Mouse (Mus musculus): ENCODE results near the gene Cdk5.

Gene Cdk5

DNA sequence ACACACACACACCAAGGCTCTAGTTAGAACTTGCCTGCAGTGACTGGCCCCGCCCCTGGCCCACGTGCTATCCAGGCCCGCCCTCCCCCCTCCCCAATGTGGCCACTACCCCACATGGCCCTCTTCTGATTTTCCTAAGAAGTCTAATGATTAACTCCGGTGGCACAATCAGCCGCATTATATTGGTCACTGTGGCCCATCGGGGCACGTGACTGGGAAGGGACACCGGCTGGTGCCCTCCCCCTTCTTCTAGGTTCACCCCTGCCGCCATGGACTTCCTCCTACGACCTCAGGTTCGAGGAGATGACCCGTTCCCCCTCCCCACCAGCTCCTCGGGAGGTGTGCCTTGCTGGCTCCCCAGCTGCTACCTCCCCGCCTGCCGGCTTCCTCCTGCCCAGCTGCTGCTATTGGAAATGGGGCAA lies 4.7 kb upstream of the Cdk5 start:
- DNase-seq (ENCODE audit: low spot score): peak; percentile 49

DNA sequence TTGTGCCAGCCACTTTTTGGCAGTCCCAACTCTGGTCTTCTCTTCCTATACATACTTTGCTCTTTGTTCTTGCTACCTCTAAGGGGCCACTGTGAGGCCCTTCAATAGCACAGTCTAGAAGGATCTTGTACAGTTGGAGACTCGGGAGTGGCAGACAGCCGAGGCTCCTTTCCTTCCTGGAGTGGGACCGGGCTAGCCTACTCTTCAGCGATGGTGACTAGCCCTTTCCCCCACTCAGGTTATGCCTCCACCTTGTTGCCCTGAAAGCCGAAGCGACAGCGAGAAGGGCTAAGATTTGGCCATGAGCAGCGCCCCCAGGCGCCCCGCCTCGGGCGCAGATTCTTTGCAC lies 3.9 kb upstream of the Cdk5 start:
- DNase-seq (ENCODE audit: low spot score): no peak

DNA sequence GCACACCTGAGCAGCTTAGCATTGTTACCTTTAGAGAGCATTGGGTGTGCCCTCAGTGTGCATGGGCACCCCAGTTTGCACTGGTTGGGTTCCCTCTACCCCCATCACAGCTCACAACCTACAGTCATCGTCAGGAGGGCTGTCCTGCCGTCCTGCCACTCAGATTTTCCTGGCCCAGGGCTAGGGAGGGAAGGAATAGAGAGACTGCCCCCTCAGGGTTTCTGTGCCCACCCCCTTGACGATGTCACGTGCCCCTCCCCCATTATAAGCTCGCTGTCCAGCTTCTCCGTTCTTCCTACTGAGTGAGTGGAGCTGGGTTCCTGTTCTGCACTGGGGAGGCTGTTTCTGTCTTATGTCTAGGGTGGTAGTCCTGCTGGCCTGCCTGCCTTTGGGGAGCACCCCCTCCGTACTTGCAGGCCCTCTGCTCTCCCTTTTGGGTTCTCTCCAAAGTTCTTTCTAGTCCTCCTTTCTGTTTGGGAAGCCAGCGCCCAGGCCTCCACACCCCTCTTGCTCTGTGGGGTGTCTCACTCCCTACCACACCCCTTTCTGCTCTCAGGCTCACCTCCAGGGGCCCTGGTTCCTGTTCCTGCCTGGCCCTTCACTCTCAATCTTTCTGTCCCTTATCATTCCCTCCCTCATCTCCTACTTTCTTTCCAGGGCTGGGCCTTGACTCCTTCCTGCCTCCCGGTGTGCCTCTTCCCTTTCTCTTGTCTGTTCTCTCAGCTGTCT lies 3.4 kb upstream of the Cdk5 start:
- DNase-seq (ENCODE audit: low spot score): no peak

DNA sequence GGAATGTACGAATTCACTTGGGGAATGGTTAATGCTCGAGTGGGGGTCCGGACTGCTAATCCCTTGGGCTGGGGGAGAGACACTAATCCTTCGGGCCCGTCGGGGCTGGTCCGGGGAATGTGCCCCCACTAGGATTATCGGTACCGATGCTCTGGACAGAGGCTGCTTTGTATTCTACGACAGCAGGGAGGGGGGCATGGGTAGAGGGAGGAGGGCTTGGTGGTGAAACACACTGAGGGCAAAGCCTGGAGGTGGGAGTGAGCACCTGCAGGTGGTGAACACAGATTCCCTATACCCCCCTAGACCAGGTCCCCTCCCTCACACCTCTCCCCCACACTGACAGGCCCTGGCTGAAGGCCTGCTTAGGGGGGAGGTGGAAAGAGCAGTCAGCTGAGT lies 2.7 kb upstream of the Cdk5 start:
- no peak for DNase-seq (ENCODE audit: low spot score)

DNA sequence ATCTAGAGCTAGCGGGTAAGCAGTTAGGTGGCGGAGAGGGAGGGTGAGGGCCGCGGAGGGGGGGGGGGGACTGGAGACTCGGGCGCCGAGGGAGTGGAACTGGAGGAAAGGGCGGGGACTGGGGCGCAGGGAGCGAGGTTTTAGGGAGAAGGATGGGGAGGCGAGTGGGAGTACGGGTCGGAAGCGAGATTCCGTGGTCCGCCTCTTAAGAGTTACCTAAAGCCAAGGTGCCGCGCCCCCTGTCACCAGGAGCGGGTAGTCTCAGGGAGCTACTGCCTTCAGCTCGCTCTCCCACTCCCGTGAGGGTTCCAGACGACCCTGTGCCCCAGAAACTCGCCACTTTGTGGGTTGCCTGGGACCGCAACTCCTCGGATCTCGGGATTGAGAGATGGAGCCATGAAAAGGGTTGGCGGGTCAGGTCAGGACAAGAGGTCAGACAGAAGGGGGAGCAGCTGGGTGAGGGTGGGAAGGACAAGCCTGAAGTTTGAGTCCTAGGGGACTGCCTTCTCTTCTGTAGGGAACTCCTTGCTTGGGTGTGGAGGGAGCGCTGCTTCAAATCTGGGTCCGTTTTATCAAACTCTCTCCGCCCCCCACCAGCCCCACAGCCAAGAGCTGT lies 2.2 kb upstream of the Cdk5 start:
- peak; percentile 66 for DNase-seq (ENCODE audit: low spot score)

DNA sequence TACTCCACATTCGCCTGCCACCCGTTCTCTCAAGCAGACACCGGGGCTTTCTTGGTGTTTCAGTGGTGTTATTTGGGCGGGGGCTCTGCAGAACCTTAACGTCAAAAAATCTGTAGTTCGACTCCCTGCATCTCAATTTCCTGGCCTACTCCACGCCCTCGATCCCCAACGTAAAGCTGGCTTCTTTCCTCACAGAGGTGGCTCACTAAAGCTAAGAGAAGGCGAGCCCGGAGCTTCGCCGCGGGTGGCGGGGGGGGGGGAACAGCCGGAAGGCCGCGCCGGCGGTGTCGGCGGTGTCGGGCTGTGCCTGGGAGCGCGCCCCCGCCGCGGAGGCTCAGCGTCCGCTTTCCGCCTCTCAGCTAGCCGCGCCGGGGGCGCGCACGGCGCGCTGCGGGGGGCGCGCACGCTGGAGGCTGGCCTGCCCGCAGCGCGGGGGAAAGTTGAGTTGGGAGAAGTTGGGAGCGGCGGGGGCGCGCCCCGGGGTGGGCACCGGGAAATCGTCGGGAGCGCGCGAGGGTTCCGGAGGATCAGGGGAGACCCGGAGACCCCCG lies 1.6 kb upstream of the Cdk5 start:
- peak; percentile 90 for DNase-seq (ENCODE audit: low spot score)

DNA sequence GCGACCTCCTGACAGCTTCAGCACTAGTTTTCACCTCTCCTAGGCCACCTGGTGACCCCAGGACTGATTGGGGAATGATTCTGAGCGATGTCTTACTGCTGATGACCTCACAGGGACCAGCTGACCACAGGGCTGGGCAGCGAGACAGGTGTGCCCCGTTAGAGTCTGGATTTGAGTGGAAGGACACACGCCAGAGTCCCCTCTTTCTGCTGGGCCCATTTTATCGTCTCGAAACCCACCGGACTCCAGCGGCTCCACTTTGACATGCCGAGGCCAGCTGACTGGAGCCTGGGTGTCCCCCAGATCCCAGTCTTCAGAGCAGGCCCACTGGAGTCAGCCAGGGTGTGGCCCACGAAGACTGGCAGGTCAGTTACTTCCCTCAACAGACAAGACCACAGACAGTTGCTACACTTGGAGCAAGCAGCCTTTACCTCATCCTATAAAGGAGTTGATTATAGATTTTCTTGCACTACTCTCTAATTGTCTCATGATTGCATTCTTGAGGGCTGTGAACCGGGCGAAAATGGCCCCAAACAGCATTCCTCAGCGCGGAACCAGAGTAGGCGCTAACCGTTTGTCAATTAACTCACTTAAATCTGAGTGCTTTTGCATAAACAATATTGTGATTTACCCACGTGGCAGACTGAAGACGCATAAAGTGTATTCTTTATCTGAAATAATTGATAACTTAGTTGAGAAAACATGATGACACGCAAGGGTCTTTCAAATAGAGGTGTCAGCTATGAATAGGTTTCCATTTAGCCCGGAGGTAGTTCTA lies 863 bp upstream of the Cdk5 start:
- no peak for DNase-seq (ENCODE audit: low spot score)

DNA sequence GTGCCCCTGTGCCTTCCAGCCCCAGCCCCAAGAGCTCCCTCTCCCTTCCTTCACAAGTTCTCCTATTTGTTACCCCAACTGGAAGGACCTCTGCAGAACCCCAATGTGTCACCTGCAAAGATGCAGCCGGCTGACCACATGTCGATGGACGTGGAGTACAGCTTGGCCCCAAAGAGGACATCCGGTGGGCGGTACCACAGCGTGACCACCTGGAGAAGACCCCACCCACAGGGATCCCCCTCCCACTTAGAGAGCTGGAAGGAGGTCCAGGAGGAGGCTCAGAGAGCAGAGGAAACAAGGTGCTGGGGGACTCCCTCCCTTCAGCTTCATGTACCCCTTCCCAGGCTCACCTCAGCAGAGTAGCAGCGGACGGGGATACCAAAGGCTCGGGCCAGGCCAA lies 2.9 kb downstream of the Cdk5 start:
- no peak for DNase-seq (ENCODE audit: low spot score)

DNA sequence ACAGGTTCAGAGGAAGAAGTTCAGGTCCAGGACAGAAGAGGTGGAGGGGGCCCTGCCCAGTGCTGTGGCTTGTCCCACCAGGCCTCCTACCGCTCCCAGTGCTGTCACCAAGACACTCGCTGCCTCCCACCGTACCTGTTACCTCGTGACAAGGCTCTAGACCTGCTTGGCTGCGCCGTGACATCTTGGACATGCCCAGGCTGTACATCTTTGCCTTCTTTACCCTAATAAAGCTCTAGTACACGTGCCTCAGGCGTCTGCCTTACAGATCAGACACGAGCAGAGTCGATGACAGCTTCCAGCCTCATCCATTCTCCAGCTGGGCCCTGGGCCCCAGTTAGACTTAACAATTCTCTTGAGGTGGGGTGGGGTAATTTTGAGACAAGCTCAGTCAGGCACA lies 5.7 kb downstream of the Cdk5 start:
- DNase-seq (ENCODE audit: low spot score): no peak

DNA sequence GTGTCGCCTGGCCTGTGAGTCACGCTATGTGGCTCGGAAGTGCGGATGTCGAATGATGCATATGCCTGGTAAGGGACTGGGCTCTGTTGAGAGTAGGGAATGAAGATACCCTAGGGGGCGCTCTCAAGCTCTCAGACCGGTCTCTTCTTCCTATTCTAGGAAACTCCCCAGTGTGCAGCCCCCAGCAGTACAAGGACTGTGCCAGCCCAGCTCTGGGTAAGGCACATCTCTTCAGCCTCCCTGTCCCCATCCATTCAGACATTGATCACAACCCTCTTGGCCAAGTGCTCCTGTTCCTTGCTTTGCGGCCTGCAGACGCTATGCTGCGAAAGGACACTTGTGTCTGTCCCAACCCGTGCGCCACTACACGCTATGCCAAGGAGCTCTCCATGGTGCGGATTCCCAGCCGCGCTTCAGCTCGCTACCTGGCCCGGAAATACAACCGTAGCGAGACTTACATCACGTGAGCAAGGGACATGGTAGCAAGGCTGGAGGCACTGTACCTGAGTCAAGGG lies 7.1 kb downstream of the Cdk5 start:
- DNase-seq (ENCODE audit: low spot score): peak; percentile 89

DNA sequence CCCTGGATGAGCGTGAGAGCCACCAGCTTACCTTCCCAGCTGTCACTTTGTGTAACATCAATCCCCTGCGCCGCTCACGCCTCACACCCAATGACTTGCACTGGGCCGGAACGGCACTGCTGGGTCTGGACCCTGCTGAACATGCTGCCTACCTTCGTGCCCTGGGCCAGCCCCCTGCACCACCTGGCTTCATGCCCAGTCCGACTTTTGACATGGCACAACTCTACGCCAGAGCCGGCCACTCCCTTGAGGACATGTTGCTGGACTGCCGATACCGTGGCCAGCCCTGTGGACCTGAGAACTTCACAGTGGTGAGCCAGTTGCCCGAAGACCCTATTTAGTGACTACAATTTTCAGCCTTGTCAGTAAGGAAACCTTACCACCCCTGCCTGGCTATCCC lies 9.4 kb downstream of the Cdk5 start:
- DNase-seq (ENCODE audit: low spot score): no peak

DNA sequence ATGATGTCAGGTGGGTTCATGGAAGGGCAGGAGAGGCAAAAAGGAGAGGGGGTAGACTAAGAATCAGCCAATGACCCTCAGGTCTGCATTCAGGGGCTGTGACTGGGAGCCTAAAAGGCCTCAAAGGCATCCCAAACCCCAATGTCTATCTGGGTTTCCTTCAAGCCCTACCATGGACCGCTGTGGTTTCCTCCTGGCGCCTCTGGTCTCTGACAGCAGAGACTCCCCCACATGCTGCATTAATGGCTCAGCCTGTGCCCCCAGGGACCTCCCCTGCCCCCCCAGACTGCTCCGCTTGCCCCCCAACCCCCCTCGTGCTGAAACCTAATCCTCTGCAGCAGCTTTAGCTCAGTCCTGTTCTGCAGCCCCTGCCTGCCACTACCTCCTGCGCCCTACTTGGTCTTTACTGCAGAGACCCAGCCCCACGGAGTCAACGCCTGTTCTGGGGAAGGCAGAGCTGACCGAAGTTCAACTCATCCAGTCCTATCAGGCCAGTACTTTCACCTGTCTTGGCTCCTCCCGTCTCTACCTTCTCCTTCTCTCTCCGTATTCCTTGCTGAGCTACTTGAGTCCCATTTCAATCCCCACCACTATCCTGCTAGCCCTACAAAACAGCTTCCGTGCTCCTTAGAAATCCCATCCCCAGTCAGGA lies 10.2 kb downstream of the Cdk5 start, which contains the start of gene Asic3:
Gene Asic3, plus strand, starts transcription at position 351 of the 652 bp plus-strand sequence.
- no peak for DNase-seq (ENCODE audit: low spot score)

DNA sequence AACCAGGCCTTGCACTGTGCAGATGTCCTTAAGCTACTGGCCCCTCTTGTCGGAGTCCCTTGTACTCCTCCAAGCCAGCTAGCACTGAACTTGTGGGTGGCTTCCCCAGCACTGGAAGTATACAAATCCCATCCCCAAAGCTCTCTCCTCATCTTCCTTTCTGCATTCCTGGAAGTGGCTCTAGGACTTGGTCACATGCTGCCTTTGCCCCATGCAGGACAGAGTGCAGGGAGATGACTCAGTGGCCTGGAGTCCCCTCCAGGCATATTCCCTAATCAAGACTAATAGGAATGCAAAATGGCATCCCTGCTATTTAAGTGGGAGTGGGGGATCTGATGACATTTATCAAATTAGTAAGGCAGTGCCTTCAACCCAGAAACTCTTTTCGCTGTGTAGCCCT lies 11.3 kb downstream of the Cdk5 start:
- DNase-seq (ENCODE audit: low spot score): no peak

DNA sequence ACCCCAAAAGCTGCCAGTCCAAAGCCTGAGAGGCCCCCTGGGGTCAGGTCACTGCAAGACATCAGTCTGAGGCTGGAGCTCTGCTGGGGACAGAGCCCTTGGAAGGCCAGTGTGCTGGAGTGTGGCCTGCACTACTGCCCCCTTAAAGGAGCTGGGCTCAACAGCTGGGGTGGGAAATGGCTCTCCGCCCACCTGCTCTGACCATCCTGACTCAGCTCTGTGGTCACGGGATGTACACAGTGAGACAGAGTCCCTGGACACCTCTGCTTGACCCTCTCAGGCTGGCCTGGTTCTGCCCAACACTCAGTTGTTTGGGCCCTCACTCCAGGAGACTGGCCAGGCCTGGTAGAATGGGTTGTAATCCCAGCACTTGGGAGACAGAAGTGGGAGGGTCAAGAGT lies 13.9 kb downstream of the Cdk5 start:
- DNase-seq (ENCODE audit: low spot score): no peak

DNA sequence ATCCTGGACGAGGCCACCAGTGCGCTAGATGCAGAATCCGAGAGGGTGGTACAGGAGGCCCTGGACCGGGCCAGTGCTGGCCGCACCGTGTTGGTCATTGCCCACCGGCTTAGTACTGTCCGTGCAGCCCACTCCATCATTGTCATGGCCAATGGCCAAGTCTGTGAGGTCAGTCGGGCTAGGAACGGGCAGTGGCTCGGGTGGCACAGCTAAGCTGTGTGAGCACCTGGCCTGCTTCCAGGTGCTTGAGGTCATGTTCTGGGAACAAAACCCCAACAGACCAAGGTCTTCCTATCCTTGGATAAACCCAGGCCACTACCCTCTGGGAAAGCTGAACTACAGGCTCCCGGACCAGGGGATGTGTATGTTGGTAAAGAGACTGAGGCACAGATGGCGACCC lies 14.7 kb downstream of the Cdk5 start:
- no peak for DNase-seq (ENCODE audit: low spot score)

DNA sequence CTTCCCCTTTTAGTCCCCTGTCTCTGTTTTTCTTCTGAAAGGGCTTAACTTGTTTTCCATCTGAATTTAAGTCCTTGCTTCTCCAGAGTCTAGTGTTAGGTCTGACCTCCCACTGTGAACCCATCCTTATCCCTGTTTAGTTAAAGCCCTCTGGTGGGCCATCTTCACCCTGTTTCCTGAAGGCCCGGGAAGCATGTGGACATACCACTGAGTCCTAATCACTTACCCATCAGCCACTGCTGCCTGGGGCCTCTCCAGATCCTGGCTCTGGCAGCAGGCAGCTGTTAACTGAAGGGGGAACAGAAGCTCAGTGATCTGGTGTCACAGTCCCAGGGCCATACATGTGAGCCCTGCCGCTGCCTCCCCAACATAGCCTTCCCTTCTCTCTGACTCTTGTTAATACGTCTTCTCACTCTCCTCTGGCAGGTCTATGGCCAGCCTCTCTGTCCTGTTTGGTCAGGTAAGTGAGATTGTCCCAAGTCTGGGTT lies 17.9 kb downstream of the Cdk5 start:
- DNase-seq (ENCODE audit: low spot score): no peak

DNA sequence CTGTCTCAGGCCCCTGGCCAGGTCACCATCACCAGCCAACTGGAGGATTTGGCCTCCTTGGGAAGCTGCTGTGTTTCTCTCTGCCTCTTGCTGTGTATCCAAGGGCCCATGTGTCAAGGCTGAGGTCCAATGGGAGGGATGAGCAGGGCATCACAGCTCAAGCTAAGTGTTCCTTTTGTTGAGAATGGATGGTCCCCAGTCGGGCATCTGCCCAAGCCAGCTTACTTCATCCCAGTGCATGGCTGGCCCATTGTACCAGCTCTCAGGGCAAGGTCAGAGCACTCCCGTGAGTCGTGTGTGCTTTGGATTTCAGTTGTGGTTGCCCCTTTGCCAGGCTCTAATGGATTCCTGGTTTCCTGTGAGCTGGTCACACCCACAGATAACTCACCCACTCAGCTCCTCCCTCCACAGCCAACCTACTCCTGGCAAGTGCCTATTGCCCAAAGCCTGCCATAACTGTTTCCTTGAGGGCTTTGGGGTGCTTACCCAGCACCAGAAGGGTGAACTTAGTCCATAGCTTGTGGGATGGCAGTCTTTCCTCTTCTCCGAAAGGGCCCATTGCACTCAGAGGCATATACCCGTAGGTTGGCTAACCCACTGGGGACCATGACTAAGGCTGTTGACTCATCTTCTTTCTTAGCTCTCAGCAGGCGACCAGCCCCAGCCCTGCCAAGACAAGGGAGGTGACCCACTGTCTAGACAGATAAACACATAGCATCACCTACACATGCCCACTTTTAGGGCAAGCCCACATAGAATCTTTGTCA lies 18.6 kb downstream of the Cdk5 start:
- DNase-seq (ENCODE audit: low spot score): no peak

DNA sequence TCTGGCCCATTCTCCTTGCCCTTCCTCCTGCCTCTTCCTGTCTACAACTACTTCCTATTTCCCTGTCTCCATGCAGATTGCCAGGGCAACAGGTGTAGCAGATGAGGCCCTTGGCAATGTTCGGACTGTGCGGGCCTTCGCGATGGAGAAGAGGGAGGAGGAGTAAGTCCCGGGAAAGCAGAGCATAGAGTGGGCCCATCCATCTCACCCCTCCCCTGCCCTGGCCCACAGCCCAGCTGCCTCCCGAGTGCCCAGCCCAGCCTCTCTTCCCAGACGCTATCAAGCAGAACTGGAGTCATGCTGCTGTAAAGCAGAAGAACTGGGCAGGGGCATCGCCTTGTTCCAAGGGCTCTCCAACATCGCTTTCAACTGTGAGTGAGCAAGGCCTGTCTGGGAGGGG lies 21.4 kb downstream of the Cdk5 start:
- no peak for DNase-seq (ENCODE audit: low spot score)

DNA sequence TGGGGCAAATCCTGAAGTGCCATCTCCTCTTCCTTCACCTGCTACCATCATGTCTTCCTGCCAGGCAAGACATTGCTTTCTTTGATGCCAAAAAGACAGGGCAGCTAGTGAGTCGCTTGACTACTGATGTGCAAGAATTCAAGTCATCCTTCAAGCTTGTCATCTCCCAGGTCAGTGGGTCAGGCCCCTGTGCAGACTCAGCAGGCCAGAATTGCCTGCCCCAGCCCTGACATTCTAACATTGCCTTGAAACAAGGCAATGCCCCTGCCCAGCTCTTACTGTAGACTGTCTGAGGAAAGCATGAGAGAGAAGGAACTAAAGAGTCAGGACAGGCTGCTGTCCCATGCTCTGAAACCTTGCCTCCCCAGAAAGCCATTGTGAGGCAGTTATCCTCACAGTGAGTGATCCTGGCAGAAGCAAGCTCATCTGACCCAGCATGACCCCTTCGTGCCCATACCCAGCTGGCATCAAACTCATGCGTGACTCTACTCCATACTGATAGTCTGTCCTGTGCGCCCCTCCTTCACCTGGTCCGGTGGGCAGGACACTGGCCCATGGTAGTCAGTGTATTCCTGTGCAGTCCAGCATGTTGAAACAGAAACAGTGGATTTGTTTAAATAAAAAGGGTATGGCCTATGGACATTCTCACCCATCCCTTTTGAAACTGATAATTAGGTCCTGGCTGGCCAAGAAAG lies 22.3 kb downstream of the Cdk5 start:
- DNase-seq (ENCODE audit: low spot score): no peak

DNA sequence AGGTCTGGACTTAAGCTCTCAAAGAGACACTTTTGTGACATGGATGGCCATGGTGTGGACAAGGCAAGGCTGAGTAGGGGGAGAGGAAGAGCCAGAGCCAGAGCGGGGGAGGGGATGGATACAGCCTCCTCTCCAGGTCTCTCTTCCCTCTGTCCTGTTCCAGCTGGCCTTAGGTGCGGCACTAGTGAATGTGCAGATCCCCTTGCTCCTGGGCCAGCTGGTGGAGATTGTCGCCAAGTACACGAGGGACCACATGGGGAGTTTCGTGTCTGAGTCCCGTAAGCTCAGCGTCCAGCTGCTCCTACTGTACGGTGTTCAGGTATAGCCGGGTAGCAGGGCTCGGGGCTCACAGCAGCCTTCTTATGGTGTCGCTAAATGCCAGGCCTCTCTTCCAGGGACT lies 23.0 kb downstream of the Cdk5 start:
- DNase-seq (ENCODE audit: low spot score): no peak

DNA sequence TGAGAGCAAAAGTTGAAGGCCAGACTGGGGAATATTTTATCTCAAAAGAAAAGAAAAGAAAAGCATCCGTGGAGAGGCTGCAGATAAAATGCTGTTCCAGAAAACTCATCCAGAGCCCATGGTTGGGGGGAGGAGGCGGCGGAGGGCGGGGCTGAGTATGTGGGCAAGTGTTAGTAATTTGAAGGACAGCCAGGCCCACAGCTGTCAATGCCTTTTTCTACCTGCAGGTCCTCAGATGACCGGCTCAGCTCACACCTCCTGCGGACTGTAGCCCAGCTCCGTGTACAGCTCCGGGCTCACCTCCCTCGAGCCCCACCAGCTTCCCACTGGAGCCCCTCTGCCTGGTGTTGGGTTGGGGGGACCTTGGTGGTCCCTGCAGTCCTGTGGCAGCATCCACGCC lies 23.6 kb downstream of the Cdk5 start:
- DNase-seq (ENCODE audit: low spot score): no peak
